In genomic region chr5:143712011-143712800, GRCm38 (mm10) we compare ENCODE assay signal across 17 mouse cellular contexts. TPM values are rescaled to one million over a fixed set of nuclear protein-coding genes. Genes with fewer than 3 reads are reported as not detected.
DNase-seq lines count a peak whose midpoint lies in the region; ATAC-seq and TF ChIP-seq lines count a peak whose summit lies in the region.
"Had no signal": no experiment of that assay in that cellular context is flagged by ENCODE, and none has a peak within 500 bp of the region (broad histone marks: within the 10 kb centered on the region; RNA-seq: fewer than 3 reads in every experiment).

No protein-coding gene starts in this region.

- TF ChIP-seq POLR2A in kidney, adult 2 months (IDR thresholded peaks at IDR 0.05; ENCODE audit: low read depth, low read length) = no peak
- TF ChIP-seq POLR2A in olfactory bulb, adult 2 months (IDR thresholded peaks at IDR 0.05; ENCODE audit: insufficient read depth, low read depth, low read length) = no peak

- no peaks in the 10 kb centered on the region for H3K27me3 ChIP-seq in kidney, adult 2 months (replicated peaks; ENCODE audit: control insufficient read depth, insufficient read depth, low read length)
- no peaks in the 10 kb centered on the region for H3K27me3 ChIP-seq in kidney, embryonic 14.5 days (ENCODE audit: control insufficient read depth, insufficient read depth, low read length)
- H3K27me3 ChIP-seq in midbrain, embryonic 13.5 days = no peaks in the 10 kb centered on the region
- H3K27me3 ChIP-seq in midbrain, postnatal 0 days (ENCODE audit: insufficient read depth, low read length) = no peaks in the 10 kb centered on the region
- H3K27me3 ChIP-seq: embryonic facial prominence, embryonic 13.5 days; heart, embryonic 12.5 days; hindbrain, embryonic 15.5 days; liver, embryonic 15.5 days; megakaryocyte, embryonic 14.5 days; Patski had no signal

- H3K4me2 ChIP-seq in kidney, embryonic 14.5 days (replicated peaks; ENCODE audit: low read depth, low read length) = no peak overlapping the region
- H3K4me2 ChIP-seq in midbrain, embryonic 13.5 days (replicated peaks) = no peak overlapping the region
- no peak overlapping the region for H3K4me2 ChIP-seq in midbrain, postnatal 0 days (ENCODE audit: low read depth, low read length, poor library complexity, severe bottlenecking)
- H3K4me2 ChIP-seq: embryonic facial prominence, embryonic 13.5 days; heart, embryonic 12.5 days; hindbrain, embryonic 15.5 days; liver, embryonic 15.5 days had no signal

- no peak overlapping the region for H3K27ac ChIP-seq in kidney, adult 2 months (ENCODE audit: insufficient read depth, low read depth, low read length)
- H3K27ac ChIP-seq in kidney, embryonic 14.5 days (ENCODE audit: low read depth, low read length) = no peak overlapping the region
- no peak overlapping the region for H3K27ac ChIP-seq in midbrain, embryonic 13.5 days
- no peak overlapping the region for H3K27ac ChIP-seq in midbrain, postnatal 0 days (ENCODE audit: low read depth, low read length)
- 0 out of 2 replicates have a peak overlapping the region, but pooled peaks have one; percentile 2 for H3K27ac ChIP-seq in olfactory bulb, adult 2 months (ENCODE audit: insufficient read depth, low read depth, low read length)
- H3K27ac ChIP-seq: hindbrain, embryonic 15.5 days; left cerebral cortex, adult 2 months; liver, embryonic 15.5 days had no signal

- ATAC-seq in kidney, embryonic 14.5 days (ENCODE audit: low FRiP score, low TSS enrichment) = no peak
- 0 out of 2 replicates have a peak, but pooled peaks have one; percentile 41 for ATAC-seq in midbrain, embryonic 13.5 days
- ATAC-seq in midbrain, postnatal 0 days (ENCODE audit: low FRiP score) = no peak

- no peak for TF ChIP-seq CTCF in kidney, adult 2 months (conservative IDR thresholded peaks at IDR 0.05; ENCODE audit: insufficient read depth, insufficient read length, low read depth, low read length)
- no peak for TF ChIP-seq CTCF in midbrain, postnatal 0 days (IDR thresholded peaks at IDR 0.05)
- no peak for TF ChIP-seq CTCF in olfactory bulb, adult 2 months (IDR thresholded peaks at IDR 0.05; ENCODE audit: insufficient read depth, low read depth, low read length)

- no peaks in the 10 kb centered on the region for H3K9me3 ChIP-seq in kidney, embryonic 14.5 days (ENCODE audit: control insufficient read depth, low read length)
- H3K9me3 ChIP-seq in midbrain, embryonic 13.5 days = no peaks in the 10 kb centered on the region
- H3K9me3 ChIP-seq in midbrain, postnatal 0 days (ENCODE audit: low read length) = no peaks in the 10 kb centered on the region
- H3K9me3 ChIP-seq: embryonic facial prominence, embryonic 13.5 days; heart, embryonic 12.5 days; hindbrain, embryonic 15.5 days; limb, embryonic 10.5 days; liver, embryonic 15.5 days; megakaryocyte, embryonic 14.5 days had no signal

- H3K36me3 ChIP-seq in kidney, adult 2 months (ENCODE audit: control insufficient read depth, insufficient read depth, low read length) = peaks cover 7% of the 10 kb centered on the region
- peaks cover 93% of the 10 kb centered on the region for H3K36me3 ChIP-seq in kidney, embryonic 14.5 days (ENCODE audit: control insufficient read depth, insufficient read depth, low read length)
- peaks cover 92% of the 10 kb centered on the region for H3K36me3 ChIP-seq in midbrain, embryonic 13.5 days
- peaks cover 79% of the 10 kb centered on the region for H3K36me3 ChIP-seq in midbrain, postnatal 0 days (ENCODE audit: insufficient read depth, low read length)

- DNase-seq in adrenal gland, postnatal 14 days = peak; percentile 48
- no peak for DNase-seq in adrenal gland, adult 8-10 months
- peak; percentile 33 for DNase-seq in kidney, adult 2 months
- no peak for DNase-seq in midbrain, postnatal 0 days (ENCODE audit: low spot score)
- DNase-seq in lung, postnatal 36 days = no peak
- DNase-seq: thymus, adult 18-20 months had no signal

- H3K9ac ChIP-seq in kidney, embryonic 14.5 days (ENCODE audit: low read depth, low read length) = no peak overlapping the region
- no peak overlapping the region for H3K9ac ChIP-seq in midbrain, embryonic 13.5 days (replicated peaks)
- no peak overlapping the region for H3K9ac ChIP-seq in midbrain, postnatal 0 days (replicated peaks; ENCODE audit: low read length, poor library complexity, severe bottlenecking)
- H3K9ac ChIP-seq: embryonic facial prominence, embryonic 13.5 days; hindbrain, embryonic 15.5 days; liver, embryonic 15.5 days had no signal

- no peaks in the 10 kb centered on the region for H3K4me1 ChIP-seq in kidney, adult 2 months (ENCODE audit: control insufficient read depth, insufficient read depth, low read length)
- H3K4me1 ChIP-seq in kidney, embryonic 14.5 days (ENCODE audit: control insufficient read depth, insufficient read depth, low read length) = no peaks in the 10 kb centered on the region
- no peaks in the 10 kb centered on the region for H3K4me1 ChIP-seq in midbrain, embryonic 13.5 days (replicated peaks)
- no peaks in the 10 kb centered on the region for H3K4me1 ChIP-seq in midbrain, postnatal 0 days (ENCODE audit: insufficient read depth, low read length)
- peaks cover 11% of the 10 kb centered on the region for H3K4me1 ChIP-seq in olfactory bulb, adult 2 months (ENCODE audit: control insufficient read depth, insufficient read depth, low read length)
- H3K4me1 ChIP-seq: hindbrain, embryonic 15.5 days; liver, embryonic 15.5 days had no signal

- WGBS in kidney, adult 2 months = 77% methylated on average over 14 of the region's 14 CpGs
- WGBS in kidney, embryonic 14.5 days = 85% methylated on average over 14 of the region's 14 CpGs
- 87% methylated on average over 14 of the region's 14 CpGs for WGBS in midbrain, embryonic 13.5 days
- 85% methylated on average over 14 of the region's 14 CpGs for WGBS in midbrain, postnatal 0 days
- 59% methylated on average over 14 of the region's 14 CpGs for WGBS in olfactory bulb, adult 2 months

- no peak overlapping the region for H3K4me3 ChIP-seq in kidney, adult 2 months (ENCODE audit: insufficient read depth, low read depth, low read length)
- no peak overlapping the region for H3K4me3 ChIP-seq in kidney, embryonic 14.5 days (ENCODE audit: low read length)
- H3K4me3 ChIP-seq in midbrain, embryonic 13.5 days (replicated peaks) = no peak overlapping the region
- H3K4me3 ChIP-seq in midbrain, postnatal 0 days (ENCODE audit: low read depth, low read length) = no peak overlapping the region
- no peak overlapping the region for H3K4me3 ChIP-seq in olfactory bulb, adult 2 months (ENCODE audit: insufficient read depth, low read depth, low read length)
- H3K4me3 ChIP-seq: embryonic facial prominence, embryonic 13.5 days; heart, embryonic 12.5 days; hindbrain, embryonic 15.5 days; left cerebral cortex, adult 2 months; limb, embryonic 10.5 days; liver, embryonic 15.5 days; megakaryocyte, embryonic 14.5 days had no signal

RNA-seq across cellular contexts. Expression of gene Usp42, which starts 19.9 kb away (rescaled TPM):
- 13.5 and 16.8 TPM in 2 replicates for total RNA-seq in adrenal gland, postnatal 14 days (2021)
- 10 to 100 TPM; 13.2 to 19.8 (median 15.1) TPM for total RNA-seq in adrenal gland, adult 8-10 months (2022)
- polyA plus RNA-seq in kidney, adult 2 months (2012; rRNA removed) = 3.9 and 4.3 TPM in 2 replicates
- polyA plus RNA-seq in kidney, embryonic 14.5 days (2014; fragmentation: Nextera tagmentation; extraction: Ambion mirVana) = 17.2 and 23.6 TPM in 2 replicates
- polyA plus RNA-seq in midbrain, embryonic 13.5 days (2015; fragmentation: Nextera tagmentation; extraction: Ambion mirVana) = 31.5 and 32.6 TPM in 2 replicates
- total RNA-seq in midbrain, postnatal 0 days (2014; rRNA removed) = 23.1 and 24.3 TPM in 2 replicates
- 18.8 TPM in 2 replicates for polyA plus RNA-seq in midbrain, postnatal 0 days (2015; fragmentation: Nextera tagmentation; extraction: Ambion mirVana)
- not detected in 2 replicates for polyA plus RNA-seq in olfactory bulb, adult 2 months (2012; ENCODE audit: insufficient read depth, insufficient read length, low replicate concordance, missing spikeins)

Comparison
In these comparisons a context has a peak if more than half of its experiments do, and no peak if none do; other contexts are left out.
1. DNase-seq: peak in adrenal gland, postnatal 14 days (single experiment) and kidney, adult 2 months (single experiment); none in adrenal gland, adult 8-10 months (single experiment), midbrain, postnatal 0 days (single experiment) and lung, postnatal 36 days (single experiment).